Mouse (Mus musculus): ENCODE data around the gene Acap2. TPM values are rescaled to one million over a fixed set of nuclear protein-coding genes. Genes with fewer than 3 reads are reported as not detected.

The Acap2 gene
- polyA plus RNA-seq, 1 experiment from 2014 or later, result 5.6 TPM

- Histone ChIP-seq H3K9ac (replicated peaks) (no peak overlapping the region), H3K36me3 (replicated peaks; ENCODE audit: insufficient read depth, low read length) (peaks cover 39% of the 10 kb centered on the region), H3K9me3 (ENCODE audit: low read length) (no peaks in the 10 kb centered on the region), H3K27me3 (ENCODE audit: insufficient read depth, low read length) (no peaks in the 10 kb centered on the region), H3K4me2 (ENCODE audit: low read depth, low read length) (no peak overlapping the region), H3K27ac (ENCODE audit: low read depth) (no peak overlapping the region), H3K4me1 (ENCODE audit: insufficient read depth) (no peaks in the 10 kb centered on the region; the same call in 1 of the 2 replicates), H3K4me3 (ENCODE audit: low read depth, low read length) (no peak overlapping the region)
- TF ChIP-seq CTCF (IDR thresholded peaks at IDR 0.05; ENCODE audit: low read depth), result no peak
- TF ChIP-seq EP300 (IDR thresholded peaks at IDR 0.05; ENCODE audit: low read depth), result no peak
- no peak for ATAC-seq
- no peak for DNase-seq
- 62% methylated on average over 13 of the region's 13 CpGs for WGBS (ENCODE audit: insufficient replicate concordance)
These were observed 64.3 kb downstream of the Acap2 start for GRCm38 (mm10) chr16:31136616-31137253.

DNA sequence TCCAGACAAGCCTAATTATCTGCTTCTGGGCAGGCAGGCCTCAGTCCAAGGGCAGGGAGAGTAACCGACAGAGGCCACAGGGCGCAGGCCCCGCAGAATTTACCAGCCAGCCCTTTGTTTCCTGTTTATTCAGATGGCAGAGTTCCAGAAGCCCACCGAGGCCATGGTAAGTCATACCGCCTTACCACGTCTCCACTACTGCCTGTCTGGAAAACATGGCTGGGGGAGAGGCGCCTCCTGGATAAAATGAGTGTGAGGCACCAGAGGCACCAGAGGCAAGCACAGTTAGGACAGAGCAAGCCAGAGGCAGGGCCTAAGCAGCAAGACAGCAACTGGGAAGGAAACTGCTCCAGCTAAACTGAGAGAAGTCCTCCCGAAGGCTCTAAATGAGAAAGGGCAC, 65.5 kb downstream of the Acap2 start:
- Histone ChIP-seq H3K27me3 (ENCODE audit: insufficient read depth, low read length) (no peaks in the 10 kb centered on the region), H3K9ac (replicated peaks) (no peak overlapping the region), H3K36me3 (replicated peaks; ENCODE audit: insufficient read depth, low read length) (peaks cover 51% of the 10 kb centered on the region), H3K9me3 (ENCODE audit: low read length) (no peaks in the 10 kb centered on the region), H3K4me3 (ENCODE audit: low read depth, low read length) (no peak overlapping the region), H3K27ac (ENCODE audit: low read depth) (no peak overlapping the region), H3K4me1 (ENCODE audit: insufficient read depth) (no peaks in the 10 kb centered on the region; the same call in 1 of the 2 replicates), H3K4me2 (ENCODE audit: low read depth, low read length) (no peak overlapping the region)
- DNase-seq, result no peak
- ATAC-seq, result no peak
- TF ChIP-seq EP300 (IDR thresholded peaks at IDR 0.05; ENCODE audit: low read depth), result no peak
- TF ChIP-seq CTCF (IDR thresholded peaks at IDR 0.05; ENCODE audit: low read depth), result no peak
- 68% methylated on average over 8 of the region's 8 CpGs for WGBS (ENCODE audit: insufficient replicate concordance)

GRCm38 (mm10) chr16:31131531-31131930, 69.5 kb downstream of the Acap2 start:
- Histone ChIP-seq H3K4me3 (ENCODE audit: low read depth, low read length) (no peak overlapping the region), H3K4me2 (ENCODE audit: low read depth, low read length) (no peak overlapping the region), H3K27ac (ENCODE audit: low read depth) (no peak overlapping the region), H3K9me3 (ENCODE audit: low read length) (no peaks in the 10 kb centered on the region), H3K9ac (replicated peaks) (no peak overlapping the region), H3K4me1 (ENCODE audit: insufficient read depth) (no peaks in the 10 kb centered on the region; the same call in 1 of the 2 replicates), H3K27me3 (ENCODE audit: insufficient read depth, low read length) (no peaks in the 10 kb centered on the region), H3K36me3 (replicated peaks; ENCODE audit: insufficient read depth, low read length) (peaks cover 52% of the 10 kb centered on the region)
- 63% methylated on average over 5 of the region's 5 CpGs for WGBS (ENCODE audit: insufficient replicate concordance)
- TF ChIP-seq EP300 (IDR thresholded peaks at IDR 0.05; ENCODE audit: low read depth) (no peak), CTCF (IDR thresholded peaks at IDR 0.05; ENCODE audit: low read depth) (no peak)
- DNase-seq (no peak), ATAC-seq (no peak)

GRCm38 (mm10) chr16:31128116-31128515, 72.9 kb downstream of the Acap2 start:
- no peak for ATAC-seq
- WGBS (ENCODE audit: insufficient replicate concordance), result 82% methylated on average over 5 of the region's 5 CpGs
- TF ChIP-seq EP300 (IDR thresholded peaks at IDR 0.05; ENCODE audit: low read depth) (no peak), CTCF (IDR thresholded peaks at IDR 0.05; ENCODE audit: low read depth) (no peak)
- Histone ChIP-seq H3K4me2 (ENCODE audit: low read depth, low read length) (no peak overlapping the region), H3K4me3 (ENCODE audit: low read depth, low read length) (no peak overlapping the region), H3K27ac (ENCODE audit: low read depth) (no peak overlapping the region), H3K27me3 (ENCODE audit: insufficient read depth, low read length) (no peaks in the 10 kb centered on the region), H3K4me1 (ENCODE audit: insufficient read depth) (no peaks in the 10 kb centered on the region; the same call in 1 of the 2 replicates), H3K36me3 (replicated peaks; ENCODE audit: insufficient read depth, low read length) (peaks cover 47% of the 10 kb centered on the region), H3K9ac (replicated peaks) (no peak overlapping the region), H3K9me3 (ENCODE audit: low read length) (no peaks in the 10 kb centered on the region)
- no peak for DNase-seq

DNA sequence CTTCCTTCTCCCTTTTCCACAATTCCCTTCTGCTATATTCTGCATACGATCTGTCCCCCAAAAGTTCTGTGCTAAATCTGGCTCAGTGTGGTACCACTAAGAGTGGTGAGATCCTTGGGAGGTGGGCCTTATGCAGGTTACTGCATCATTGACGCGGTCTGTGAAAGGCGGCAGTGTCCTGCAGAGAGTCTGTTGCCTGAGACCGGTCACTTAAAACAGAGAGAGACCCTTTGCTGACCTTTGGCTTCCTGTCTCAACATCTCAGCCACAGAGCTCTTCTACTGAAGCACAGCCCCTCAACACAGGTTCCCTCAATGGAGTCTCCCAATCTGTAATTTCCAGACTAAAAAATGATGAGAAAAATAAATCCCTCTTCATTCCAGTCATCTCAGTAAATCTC, 76.1 kb downstream of the Acap2 start:
- TF ChIP-seq CTCF (IDR thresholded peaks at IDR 0.05; ENCODE audit: low read depth) (no peak), EP300 (IDR thresholded peaks at IDR 0.05; ENCODE audit: low read depth) (no peak)
- WGBS (ENCODE audit: insufficient replicate concordance), result 82% methylated on average over 5 of the region's 5 CpGs
- H3K27ac ChIP-seq (ENCODE audit: low read depth), result no peak overlapping the region
- no peaks in the 10 kb centered on the region for H3K4me1 ChIP-seq (ENCODE audit: insufficient read depth)
- no peak overlapping the region for H3K9ac ChIP-seq (replicated peaks)
- ATAC-seq (no peak), DNase-seq (no peak)
- H3K9me3 ChIP-seq (ENCODE audit: low read length), result no peaks in the 10 kb centered on the region
- H3K4me2 ChIP-seq (ENCODE audit: low read depth, low read length), result no peak overlapping the region
- H3K36me3 ChIP-seq (replicated peaks; ENCODE audit: insufficient read depth, low read length), result peaks cover 49% of the 10 kb centered on the region
- no peaks in the 10 kb centered on the region for H3K27me3 ChIP-seq (ENCODE audit: insufficient read depth, low read length)
- no peak overlapping the region for H3K4me3 ChIP-seq (ENCODE audit: low read depth, low read length)

- no peak for DNase-seq
- H3K27ac ChIP-seq (ENCODE audit: low read depth), result no peak overlapping the region
- no peak overlapping the region for H3K4me2 ChIP-seq (ENCODE audit: low read depth, low read length)
- H3K9me3 ChIP-seq (ENCODE audit: low read length), result no peaks in the 10 kb centered on the region
- ATAC-seq, result no peak
- no peaks in the 10 kb centered on the region for H3K4me1 ChIP-seq (ENCODE audit: insufficient read depth)
- no peak overlapping the region for H3K4me3 ChIP-seq (ENCODE audit: low read depth, low read length)
- H3K9ac ChIP-seq (replicated peaks), result no peak overlapping the region
- H3K36me3 ChIP-seq (replicated peaks; ENCODE audit: insufficient read depth, low read length), result peaks cover 51% of the 10 kb centered on the region
- H3K27me3 ChIP-seq (ENCODE audit: insufficient read depth, low read length), result no peaks in the 10 kb centered on the region
- 85% methylated on average over 6 of the region's 6 CpGs for WGBS (ENCODE audit: insufficient replicate concordance)
- no peak for TF ChIP-seq CTCF (IDR thresholded peaks at IDR 0.05; ENCODE audit: low read depth)
- TF ChIP-seq EP300 (IDR thresholded peaks at IDR 0.05; ENCODE audit: low read depth), result no peak
These were observed 79.4 kb downstream of the Acap2 start for GRCm38 (mm10) chr16:31121612-31122011.
